Mouse (Mus musculus) heart, adult 18-20 months (tissue): ENCODE data around the gene D930048N14Rik. TPM values are rescaled to one million over a fixed set of nuclear protein-coding genes. Genes with fewer than 3 reads are reported as not detected.
"Not testable (repeated sequence)": the region's sequence is repeated elsewhere in the genome, so short reads cannot be mapped to it uniquely, and the experiment has no call there.

ENCODE experiments used
- DNase-seq, 2 experiments: peaks; one replicate each; pipeline ENCODE4 v3.0.0; 2021 to 2022; ENCODE audit warnings: mixed read lengths in 1 of 2
- long read RNA-seq, 2 experiments: library from polyadenylated mRNA; stranded (forward); transcript quantifications; one replicate each; pipeline ENCODE4 v2.0.0; 2021
- total RNA-seq, 2 experiments: library from RNA; stranded (reverse); gene quantifications; 2 replicates each; pipeline ENCODE4 v1.2.3; 2021

The D930048N14Rik gene
- total RNA-seq, result under 1 TPM; 0.37 to 0.54 TPM
- long read RNA-seq, experiment 1, partial matches to known transcripts, result 0 of 1 reads
- long read RNA-seq, experiment 1, other reads (novel, unspliced or antisense), result 1 of 1 reads
- long read RNA-seq, experiment 2, result 0 reads

- DNase-seq, result peak; percentile 83 to 86
Observed at GRCm38 (mm10) chr11:51650691-51651515, at the start of gene D930048N14Rik, which contains the start of gene N4bp3. D930048N14Rik (plus strand) TSS chr11:51650954. N4bp3 (minus strand) TSS chr11:51650842.

DNA sequence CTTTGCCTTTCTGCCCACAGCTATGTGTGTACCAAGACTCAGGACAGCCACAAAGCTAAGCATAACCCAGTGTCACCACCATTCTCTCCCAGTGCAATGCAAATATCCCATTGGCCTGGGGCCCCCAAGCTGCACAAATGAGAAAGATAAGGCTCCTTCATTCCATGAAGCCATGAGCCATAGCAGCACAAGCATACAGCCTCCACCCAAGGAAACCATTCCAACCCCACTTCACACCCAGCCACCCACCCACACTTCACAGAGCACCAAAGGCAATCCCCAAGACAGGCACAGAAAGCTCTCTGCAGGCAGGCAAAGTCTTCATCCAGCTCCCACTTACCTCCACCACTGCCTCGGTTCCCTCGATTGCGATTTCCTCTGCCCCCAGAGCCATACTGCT is 48.5 kb upstream of the D930048N14Rik start:
- DNase-seq, result no peak

- peak; percentile 90 to 95 for DNase-seq
Observed at GRCm38 (mm10) chr11:51605602-51606446, 44.9 kb upstream of the D930048N14Rik start.

GRCm38 (mm10) chr11:51606447-51607095 is 44.2 kb upstream of the D930048N14Rik start, which contains the start of gene Hnrnpab:
Hnrnpab (minus strand) TSS chr11:51606847.
- peak; percentile 98 to 99 for DNase-seq

DNA sequence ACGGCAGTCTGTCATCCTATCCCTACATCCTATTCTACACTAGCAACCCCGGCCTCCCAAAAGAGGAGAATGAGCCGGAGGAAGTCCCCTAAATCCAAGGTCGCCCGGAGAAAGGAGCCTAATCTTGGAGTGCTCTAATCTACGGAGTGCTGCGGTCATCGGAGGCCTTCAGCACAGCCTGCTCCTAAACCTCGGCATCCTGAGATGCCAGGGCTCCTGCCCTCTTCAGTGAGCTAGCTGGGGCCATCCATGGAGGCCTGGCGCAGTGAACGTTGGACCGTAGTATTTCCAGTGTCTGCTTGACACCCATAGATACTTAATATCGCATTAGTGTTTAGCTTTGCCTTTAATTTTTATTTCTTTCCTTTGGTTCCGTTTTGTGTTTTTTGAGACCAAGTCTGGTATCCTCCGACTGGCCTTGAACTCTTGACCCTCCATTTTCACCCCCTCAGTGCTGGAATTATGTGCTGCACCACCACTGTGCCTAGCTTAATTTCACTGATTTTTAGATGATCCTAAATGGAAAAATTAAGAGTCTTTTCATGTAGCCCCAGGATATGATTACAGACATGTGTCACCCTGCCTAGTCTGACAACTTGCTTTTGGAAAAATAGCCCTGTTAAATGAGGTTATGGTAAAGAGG is 43.5 kb upstream of the D930048N14Rik start:
- no peak for DNase-seq

DNA sequence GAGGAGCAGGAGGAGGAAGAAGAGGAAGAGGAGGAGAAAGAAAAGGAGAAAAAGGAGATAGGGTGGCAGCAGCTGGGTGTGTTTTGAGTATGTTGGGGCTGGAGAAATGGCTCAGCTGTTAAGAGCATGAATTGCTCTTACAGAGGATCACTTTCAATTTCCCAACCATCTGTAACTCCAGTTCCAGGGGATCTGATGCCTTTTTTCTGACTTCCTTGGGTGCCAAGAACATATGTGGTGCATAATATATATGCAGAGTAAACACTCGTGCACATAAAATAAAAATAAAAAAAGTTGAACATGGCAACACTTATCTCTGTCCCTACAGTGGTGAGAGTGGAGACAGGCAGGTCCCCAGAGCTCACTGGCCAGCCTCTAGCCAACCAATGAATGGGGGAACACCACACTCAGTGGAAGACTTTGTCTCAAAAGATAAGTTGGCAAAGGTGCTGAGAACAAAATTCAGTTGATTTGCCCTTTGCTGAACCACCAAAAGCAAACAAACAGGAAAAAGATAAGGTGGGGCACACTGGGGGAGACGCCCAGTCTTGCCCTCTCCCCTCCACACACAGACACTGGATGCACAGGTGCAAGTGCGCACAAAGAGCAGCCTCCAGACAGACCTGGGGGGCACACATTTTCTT is 41.4 kb upstream of the D930048N14Rik start:
- no peak for DNase-seq

DNA sequence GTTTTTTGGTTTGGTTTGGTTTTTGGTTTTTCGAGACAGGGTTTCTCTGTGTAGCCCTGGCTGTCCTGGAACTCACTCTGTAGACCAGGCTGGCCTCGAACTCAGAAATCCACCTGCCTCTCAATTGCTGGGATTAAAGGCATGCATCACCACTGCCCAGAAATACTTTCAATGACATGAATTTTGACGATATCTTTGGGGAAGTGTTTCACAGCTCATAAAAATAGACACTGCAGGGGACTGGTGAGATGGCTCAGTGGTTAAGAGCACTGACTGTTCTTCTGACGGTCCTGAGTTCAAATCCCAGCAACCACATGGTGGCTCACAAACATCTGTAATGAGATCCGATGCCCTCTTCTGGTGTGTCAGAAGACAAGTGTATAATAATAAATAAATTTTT is 40.8 kb upstream of the D930048N14Rik start:
- DNase-seq, result not testable (repeated sequence)

DNA sequence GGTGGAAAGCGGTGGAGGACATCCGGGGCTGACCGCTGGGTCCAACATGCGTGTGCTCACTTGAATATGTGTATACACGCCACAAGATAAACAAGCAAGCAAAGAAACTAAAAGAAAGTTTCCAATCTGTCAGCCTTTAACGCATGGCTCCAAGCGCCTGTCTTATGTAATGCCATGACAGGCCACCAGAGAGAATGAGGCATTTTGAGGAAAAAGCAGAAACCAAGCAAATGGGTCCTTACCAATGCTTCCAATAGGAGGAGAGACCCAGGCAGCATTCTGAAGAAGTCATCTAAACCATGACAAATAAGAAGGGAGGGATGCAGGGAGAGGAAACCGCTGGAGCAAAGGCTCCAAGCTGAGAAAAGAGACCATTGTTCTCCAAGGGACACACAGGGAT is 36.5 kb upstream of the D930048N14Rik start:
- no peak for DNase-seq

- peak; percentile 40 to 55 for DNase-seq
Observed at GRCm38 (mm10) chr11:51615129-51615528, 35.6 kb upstream of the D930048N14Rik start.

- peak; percentile 86 to 91 for DNase-seq
Observed at GRCm38 (mm10) chr11:51615601-51616000, 35.2 kb upstream of the D930048N14Rik start.

GRCm38 (mm10) chr11:51616113-51616512 is 34.6 kb upstream of the D930048N14Rik start:
- DNase-seq, result not testable (repeated sequence)

DNA sequence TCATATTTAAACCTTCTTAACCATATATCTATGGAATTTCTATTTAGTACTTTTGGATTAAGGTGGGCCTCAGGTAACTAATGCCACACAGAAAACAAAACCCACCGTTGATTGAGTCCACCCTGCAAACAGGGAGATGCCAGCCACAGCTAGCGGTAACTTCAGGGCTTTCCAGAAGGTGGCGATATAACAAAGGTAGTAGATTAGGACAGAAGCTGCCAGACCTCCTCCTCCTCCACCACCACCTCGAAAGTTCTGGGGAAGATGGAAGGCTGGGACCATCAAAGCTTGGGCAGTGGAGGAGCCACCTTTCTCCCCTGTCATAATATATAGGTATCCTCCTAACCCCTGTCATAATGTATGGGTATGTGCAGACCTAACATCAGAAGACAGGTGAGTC is 33.1 kb upstream of the D930048N14Rik start:
- peak; percentile 73 to 85 for DNase-seq

DNA sequence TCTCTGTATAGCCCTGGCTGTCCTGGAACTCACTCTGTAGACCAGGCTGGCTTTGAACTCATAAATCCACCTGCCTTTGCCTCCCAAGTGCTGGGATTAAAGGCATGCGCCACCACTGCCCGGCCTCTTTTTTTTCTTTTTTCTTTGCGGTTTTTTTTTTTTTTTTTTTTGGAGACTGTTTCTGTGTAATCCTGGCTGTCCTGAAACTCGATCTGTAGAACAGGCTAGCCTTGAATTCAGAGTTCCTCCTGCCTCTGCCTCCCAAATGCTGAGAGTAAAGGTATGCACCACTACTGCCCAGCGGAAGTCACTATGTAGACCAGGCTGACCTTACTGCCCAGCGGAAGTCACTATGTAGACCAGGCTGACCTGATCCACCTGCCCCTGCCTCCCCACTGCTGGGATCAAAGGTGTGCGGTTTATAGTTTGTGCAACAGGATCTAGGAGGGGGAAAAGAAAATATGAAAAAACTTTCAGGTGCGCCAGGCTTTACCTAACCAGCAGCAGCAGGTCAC is 31.8 kb upstream of the D930048N14Rik start:
- DNase-seq, result no peak

DNA sequence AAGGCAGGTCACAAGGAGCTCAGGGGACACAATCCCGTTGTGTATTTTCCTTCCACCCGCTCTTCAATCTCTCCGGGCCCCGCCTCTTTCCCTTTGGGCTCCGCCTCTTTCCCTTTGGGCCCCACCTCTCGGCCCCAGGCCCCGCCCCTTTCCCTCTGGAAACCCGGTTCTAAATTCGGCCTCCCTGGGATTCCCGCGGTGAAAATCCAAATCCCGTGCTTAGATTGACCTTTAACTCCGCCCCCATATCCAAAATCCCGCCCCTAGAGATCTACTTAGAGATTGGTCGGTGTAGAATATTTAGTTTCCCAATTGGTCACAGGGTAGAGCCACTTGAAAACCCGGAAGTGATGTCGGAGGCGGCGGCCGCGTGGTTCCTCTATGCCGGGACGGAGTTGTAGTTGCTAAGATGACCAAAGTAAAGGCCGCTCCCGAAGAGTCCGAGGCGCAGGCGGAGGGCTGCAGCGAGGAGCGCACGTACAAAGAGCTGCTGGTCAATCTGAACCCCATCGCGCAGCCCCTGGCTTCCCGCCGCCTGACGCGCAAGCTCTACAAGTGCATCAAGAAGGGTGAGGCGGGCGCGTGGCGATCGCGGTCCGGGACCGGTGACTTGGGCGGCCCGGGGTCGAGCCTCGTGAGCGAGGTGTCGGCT is 31.2 kb upstream of the D930048N14Rik start, which contains the start of gene Nhp2:
TSS of gene Nhp2 (plus strand) at position 327 of the 652 bp plus-strand sequence.
- peak; percentile 97 to 98 for DNase-seq

- DNase-seq, result no peak
Observed at GRCm38 (mm10) chr11:51620084-51620483, 30.7 kb upstream of the D930048N14Rik start.

- no peak for DNase-seq
Observed at GRCm38 (mm10) chr11:51621776-51622175, 29.0 kb upstream of the D930048N14Rik start.

DNA sequence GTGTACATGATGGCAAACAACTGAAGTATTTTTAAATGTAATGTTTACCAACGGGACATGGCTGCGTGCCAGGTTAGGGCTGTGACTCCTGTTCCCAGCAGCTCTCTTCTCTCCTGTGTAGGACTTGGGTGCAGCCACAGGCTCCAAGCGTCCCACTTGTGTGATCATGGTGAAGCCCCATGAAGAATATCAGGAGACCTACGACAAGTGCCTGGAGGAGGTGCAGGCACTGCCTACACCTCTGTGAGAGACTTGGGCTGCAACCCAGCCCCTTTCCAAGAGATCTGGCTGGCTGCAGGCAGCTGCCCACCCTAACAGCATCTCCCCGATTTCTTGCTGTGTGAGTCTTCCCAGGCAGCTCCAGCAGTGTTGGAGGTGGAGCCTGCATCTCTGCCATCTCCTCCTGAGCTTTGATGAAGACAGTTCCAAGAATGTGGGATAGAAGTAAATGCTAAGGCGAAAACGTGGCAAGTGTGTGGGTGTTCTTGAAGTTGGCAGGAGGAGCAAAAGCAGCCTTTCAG is 27.7 kb upstream of the D930048N14Rik start:
- DNase-seq, result no peak

DNA sequence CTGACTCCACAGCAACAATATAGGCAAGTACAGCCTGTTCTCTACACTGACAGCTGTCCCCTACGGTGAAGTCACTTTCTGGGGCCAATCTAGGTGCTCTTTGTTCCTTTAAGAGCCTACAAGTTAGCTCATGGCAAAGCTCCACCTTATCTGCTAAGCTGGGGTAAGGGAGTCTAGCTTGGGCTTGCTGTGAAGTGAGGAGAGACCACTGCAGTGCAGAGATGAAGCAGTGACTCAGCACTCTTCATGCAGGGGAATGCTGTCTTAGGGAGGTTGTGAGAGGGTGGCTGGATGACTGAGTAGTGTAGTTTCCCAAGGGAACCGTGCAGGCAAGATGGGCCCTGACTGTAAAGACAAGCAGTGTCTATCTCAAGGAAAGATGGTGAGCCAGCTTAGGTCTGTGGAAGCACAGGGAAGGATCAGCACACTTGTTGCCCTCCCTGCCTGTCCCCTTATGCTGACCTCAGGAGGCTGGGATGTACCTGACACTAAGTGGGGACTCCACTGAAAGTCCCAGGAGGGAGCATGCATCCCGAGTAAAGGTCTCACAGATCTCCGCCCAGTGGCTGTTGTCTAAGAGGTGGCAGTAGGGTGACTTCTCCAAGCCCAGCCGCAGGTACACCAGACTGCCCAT is 25.4 kb upstream of the D930048N14Rik start:
- DNase-seq, result no peak

GRCm38 (mm10) chr11:51627425-51627824 is 23.3 kb upstream of the D930048N14Rik start:
- DNase-seq, result no peak
